Mouse (Mus musculus): ENCODE data around the gene Mep1a. TPM values are rescaled to one million over a fixed set of nuclear protein-coding genes. Genes with fewer than 3 reads are reported as not detected.

Mep1a gene
- total RNA-seq (2023): not detected in 4 replicates

GRCm38 (mm10) chr17:43502592-43502991, at the start of gene Mep1a:
Gene Mep1a, minus strand, starts transcription at chr17:43502812.

DNA sequence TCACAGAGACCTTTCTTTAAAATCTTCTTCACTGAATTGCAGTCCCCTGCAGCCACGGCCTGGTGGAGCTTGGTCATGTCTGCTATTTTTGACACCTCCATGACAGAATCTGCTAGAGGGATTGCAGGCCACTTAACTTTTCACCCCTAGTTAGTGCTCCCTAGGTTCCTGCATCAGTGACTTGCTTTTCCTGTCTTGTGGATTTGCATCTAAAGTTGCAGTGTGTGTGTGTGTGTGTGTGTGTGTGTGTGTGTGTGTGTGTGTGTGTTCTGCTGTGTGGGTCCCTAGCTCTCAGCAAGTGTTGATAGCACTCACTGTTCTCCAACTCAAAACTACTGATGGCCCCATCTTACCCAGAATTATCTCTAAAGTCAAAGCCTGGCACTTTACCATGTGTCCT, 40.9 kb upstream of the Mep1a start, which contains the start of gene Ankrd66:
Gene Ankrd66 (minus strand): TSS at position 101 of the 400 bp plus-strand sequence.

Other genes starting within 250 kb of the Mep1a start
- gene Adgrf1, start 232.5 kb downstream of the Mep1a start, total RNA-seq (2023): not detected in 4 replicates
- not detected in 4 replicates for gene Adgrf5, start 142.4 kb downstream of the Mep1a start, total RNA-seq (2023)
- gene Ankrd66, start 40.8 kb upstream of the Mep1a start, total RNA-seq (2023): not detected in 4 replicates
- 9.4 to 13.2 TPM (median 10.9 TPM) in 4 replicates for gene Pla2g7, start 65.3 kb upstream of the Mep1a start, total RNA-seq (2023)
- gene Tdrd6, start 127.5 kb upstream of the Mep1a start, total RNA-seq (2023): 0.09 TPM in 1 of 4 replicates, not detected in the others
- gene Slc25a27, start 164.4 kb upstream of the Mep1a start, total RNA-seq (2023): 2.6 to 3.9 TPM (median 3.5 TPM) in 4 replicates
- 9.6 to 13.9 TPM (median 11.1 TPM) in 4 replicates for gene Cyp39a1, start 164.6 kb upstream of the Mep1a start, total RNA-seq (2023)